Mouse (Mus musculus) neural tube, embryonic 14.5 days (tissue): ENCODE results near the gene Ylpm1. TPM values are rescaled to one million over a fixed set of nuclear protein-coding genes. Genes with fewer than 3 reads are reported as not detected.

Source experiments
- ATAC-seq: fragments of 200-750 bp; cut with Nextera tagmentation; 2 replicates; pipeline ENCODE4 v1.8.0; 2017; ENCODE audit warnings: low read depth, mild to moderate bottlenecking, moderate TSS enrichment, moderate library complexity
- H3K27ac ChIP-seq: fragments of 300-500 bp; sonication (generic); 2 replicates; pipeline ENCODE4 v1.5.1; 2014; ENCODE audit warnings: low read depth, mild to moderate bottlenecking, control low read depth, low read length, moderate library complexity, mixed read lengths
- H3K27me3 ChIP-seq: fragments of 300-500 bp; sonication (generic); 2 replicates; pipeline ENCODE4 v1.6.1; 2014; ENCODE audit warnings: low read length; ENCODE audit not compliant: control insufficient read depth, insufficient read depth
- H3K36me3 ChIP-seq: fragments of 300-500 bp; sonication (generic); 2 replicates; pipeline ENCODE4 v1.6.1; 2014; ENCODE audit warnings: low read length, mixed read lengths; ENCODE audit not compliant: control insufficient read depth, insufficient read depth
- H3K4me1 ChIP-seq: fragments of 300-500 bp; sonication (generic); 2 replicates; pipeline ENCODE4 v1.6.1; 2014; ENCODE audit warnings: low read length; ENCODE audit not compliant: control insufficient read depth, insufficient read depth
- H3K4me2 ChIP-seq: fragments of 300-500 bp; sonication (generic); 2 replicates; pipeline ENCODE4 v1.6.1; 2014; ENCODE audit warnings: mild to moderate bottlenecking, low read depth, low read length, control low read depth
- H3K4me3 ChIP-seq: fragments of 300-500 bp; sonication (generic); 2 replicates; pipeline ENCODE4 v1.5.1; 2014; ENCODE audit warnings: low read depth, low read length, control low read depth, mixed read lengths
- H3K9ac ChIP-seq: fragments of 300-500 bp; sonication (generic); replicated peaks from 2 replicates; pipeline ENCODE4 v1.6.1; 2014; ENCODE audit warnings: low read depth, mild to moderate bottlenecking, control low read depth, low read length, mixed read lengths
- H3K9me3 ChIP-seq: fragments of 300-500 bp; sonication (generic); 2 replicates; pipeline ENCODE4 v1.6.1; 2016; ENCODE audit warnings: low read length; ENCODE audit not compliant: control insufficient read depth
- WGBS: fragments of 180-500 bp; shearing (Covaris S2); extraction: QIAGEN DNeasy Blood & Tissue Kit; methylation state at CpG from one replicate; pipeline ENCODE4 v1.1.7; 2014; 5-methylcytosine and 5-hydroxymethylcytosine counted together
- polyA plus RNA-seq: library from polyadenylated mRNA; unstranded; fragments of >200 nt; fragmentation: Nextera tagmentation; extraction: Ambion mirVana; gene quantifications from 2 replicates; pipeline ENCODE4 v1.2.1, GENCODE M21; 2014

Gene Ylpm1
- polyA plus RNA-seq, 1 experiment from 2014 or later, result 54.7 TPM

- Histone ChIP-seq H3K4me3 (no peak overlapping the region), H3K36me3 (no peaks in the 10 kb centered on the region), H3K9ac (no peak overlapping the region), H3K4me1 (peaks cover 3% of the 10 kb centered on the region; the same call in 1 of the 2 replicates), H3K27ac (no peak overlapping the region), H3K27me3 (no peaks in the 10 kb centered on the region), H3K4me2 (no peak overlapping the region), H3K9me3 (no peaks in the 10 kb centered on the region)
- ATAC-seq, result no peak
- 74% methylated on average over 7 of the region's 7 CpGs for WGBS
These were observed 99.7 kb downstream of the Ylpm1 start for GRCm38 (mm10) chr12:85095859-85096258.

- H3K4me1 ChIP-seq, result no peaks in the 10 kb centered on the region; the same call in 1 of the 2 replicates
- ATAC-seq, result no peak
- no peak overlapping the region for H3K4me3 ChIP-seq
- no peaks in the 10 kb centered on the region for H3K36me3 ChIP-seq
- no peak overlapping the region for H3K9ac ChIP-seq
- no peaks in the 10 kb centered on the region for H3K9me3 ChIP-seq
- H3K4me2 ChIP-seq, result no peak overlapping the region
- H3K27me3 ChIP-seq, result no peaks in the 10 kb centered on the region
- 46% methylated on average over 14 of the region's 14 CpGs for WGBS
- peak overlapping the region; percentile 22; the same call in 1 of the 2 replicates for H3K27ac ChIP-seq
These were observed 104.9 kb downstream of the Ylpm1 start for GRCm38 (mm10) chr12:85101001-85101400.

- no peaks in the 10 kb centered on the region for H3K9me3 ChIP-seq
- no peak overlapping the region for H3K4me2 ChIP-seq
- H3K27ac ChIP-seq, result no peak overlapping the region
- H3K36me3 ChIP-seq, result no peaks in the 10 kb centered on the region
- H3K4me1 ChIP-seq, result no peaks in the 10 kb centered on the region; the same call in 1 of the 2 replicates
- 72% methylated on average over 5 of the region's 5 CpGs for WGBS
- no peak overlapping the region for H3K4me3 ChIP-seq
- no peak for ATAC-seq
- H3K9ac ChIP-seq, result no peak overlapping the region
- no peaks in the 10 kb centered on the region for H3K27me3 ChIP-seq
These were observed 105.5 kb downstream of the Ylpm1 start for GRCm38 (mm10) chr12:85101521-85102106.

GRCm38 (mm10) chr12:85103096-85103495, 107.0 kb downstream of the Ylpm1 start:
- H3K36me3 ChIP-seq, result no peaks in the 10 kb centered on the region
- 81% methylated on average over 8 of the region's 8 CpGs for WGBS
- H3K9ac ChIP-seq, result no peak overlapping the region
- H3K27ac ChIP-seq, result no peak overlapping the region
- no peak for ATAC-seq
- no peak overlapping the region for H3K4me3 ChIP-seq
- no peak overlapping the region for H3K4me2 ChIP-seq
- no peaks in the 10 kb centered on the region for H3K27me3 ChIP-seq
- H3K4me1 ChIP-seq, result no peaks in the 10 kb centered on the region; the same call in 1 of the 2 replicates
- H3K9me3 ChIP-seq, result no peaks in the 10 kb centered on the region

DNA sequence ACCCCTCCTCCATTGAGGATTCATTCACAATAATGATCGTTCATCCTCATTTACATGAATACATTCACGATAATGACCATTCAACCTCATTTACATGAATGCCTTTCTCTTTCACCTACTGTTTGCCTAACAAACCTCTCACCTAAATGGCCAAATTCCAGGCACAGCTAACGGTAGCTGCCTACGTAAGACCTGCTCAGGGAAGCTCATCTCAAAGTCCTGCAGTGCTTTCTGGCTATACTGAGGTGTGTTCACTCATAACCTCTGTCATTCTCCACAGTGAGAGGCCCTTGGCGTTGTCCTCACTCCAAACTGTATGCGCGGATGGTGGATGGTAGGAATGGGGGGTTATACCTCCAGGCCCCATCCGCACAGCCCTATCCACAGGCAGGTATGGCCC, 108.7 kb downstream of the Ylpm1 start:
- Histone ChIP-seq H3K36me3 (no peaks in the 10 kb centered on the region), H3K4me2 (no peak overlapping the region), H3K9ac (no peak overlapping the region), H3K27me3 (no peaks in the 10 kb centered on the region), H3K27ac (no peak overlapping the region), H3K4me1 (peaks cover 2% of the 10 kb centered on the region; the same call in 1 of the 2 replicates), H3K4me3 (no peak overlapping the region), H3K9me3 (no peaks in the 10 kb centered on the region)
- 79% methylated on average over 8 of the region's 8 CpGs for WGBS
- no peak for ATAC-seq

DNA sequence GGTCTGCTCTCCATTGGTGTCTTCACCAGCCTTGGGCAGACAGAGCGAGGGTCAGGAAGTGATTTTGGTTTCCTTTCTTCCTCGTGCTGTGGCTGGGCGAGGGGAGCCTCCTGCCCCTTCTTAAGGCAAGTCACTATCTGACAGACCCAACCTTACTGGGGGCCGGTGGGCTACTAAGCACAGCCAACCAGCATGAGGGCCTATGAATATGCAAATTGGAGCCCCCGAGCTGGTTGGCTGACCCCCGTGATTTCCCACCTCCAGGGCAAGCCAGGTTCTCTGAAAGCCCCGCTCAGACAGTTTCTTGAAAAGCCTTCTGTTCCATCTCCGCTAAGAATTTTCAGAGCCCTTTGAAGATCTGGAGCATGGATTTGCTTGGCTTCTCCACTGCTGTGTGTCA, 110.2 kb downstream of the Ylpm1 start:
- no peak overlapping the region for H3K9ac ChIP-seq

DNA sequence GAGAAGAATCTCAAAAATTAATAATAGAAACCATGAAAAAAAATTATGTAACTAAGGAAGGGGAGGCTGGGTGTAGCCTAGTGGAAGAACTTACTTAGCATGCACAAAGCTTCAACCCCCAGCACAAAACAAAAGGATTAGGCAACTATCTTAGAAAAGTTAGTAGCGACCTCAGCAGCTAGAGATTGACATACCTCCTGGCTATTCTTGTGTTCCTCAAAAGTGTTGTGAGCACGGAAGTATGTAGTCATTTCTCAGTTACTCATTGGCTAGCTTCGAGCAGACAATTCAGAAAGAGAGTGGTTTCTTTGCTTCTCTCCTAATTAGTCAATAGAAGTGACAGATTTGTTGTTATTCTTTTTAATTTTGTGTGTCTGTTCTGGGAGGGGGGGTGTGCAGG, 112.5 kb downstream of the Ylpm1 start:
- no peak overlapping the region for H3K9ac ChIP-seq
- H3K4me1 ChIP-seq, result peaks cover 20% of the 10 kb centered on the region
- H3K9me3 ChIP-seq, result no peaks in the 10 kb centered on the region
- no peaks in the 10 kb centered on the region for H3K27me3 ChIP-seq
- H3K36me3 ChIP-seq, result no peaks in the 10 kb centered on the region
- no peak overlapping the region for H3K27ac ChIP-seq
- WGBS, result 77% methylated on average over 3 of the region's 3 CpGs
- H3K4me3 ChIP-seq, result no peak overlapping the region
- H3K4me2 ChIP-seq, result no peak overlapping the region
- no peak for ATAC-seq

More for the DNA sequence above, 110.2 kb downstream of the Ylpm1 start:
- H3K4me1 ChIP-seq, result peaks cover 6% of the 10 kb centered on the region
- no peak overlapping the region for H3K4me3 ChIP-seq
- no peaks in the 10 kb centered on the region for H3K36me3 ChIP-seq
- WGBS, result 4% methylated on average over 8 of the region's 8 CpGs
- H3K27ac ChIP-seq, result no peak overlapping the region
- no peak for ATAC-seq
- H3K4me2 ChIP-seq, result no peak overlapping the region
- H3K9me3 ChIP-seq, result no peaks in the 10 kb centered on the region
- H3K27me3 ChIP-seq, result no peaks in the 10 kb centered on the region

GRCm38 (mm10) chr12:85109426-85109825, 113.3 kb downstream of the Ylpm1 start:
- Histone ChIP-seq H3K27me3 (no peaks in the 10 kb centered on the region), H3K4me3 (no peak overlapping the region), H3K9me3 (no peaks in the 10 kb centered on the region), H3K27ac (no peak overlapping the region), H3K4me2 (no peak overlapping the region), H3K36me3 (no peaks in the 10 kb centered on the region), H3K9ac (no peak overlapping the region), H3K4me1 (peaks cover 20% of the 10 kb centered on the region)
- 55% methylated on average over 4 of the region's 4 CpGs for WGBS
- ATAC-seq, result no peak

DNA sequence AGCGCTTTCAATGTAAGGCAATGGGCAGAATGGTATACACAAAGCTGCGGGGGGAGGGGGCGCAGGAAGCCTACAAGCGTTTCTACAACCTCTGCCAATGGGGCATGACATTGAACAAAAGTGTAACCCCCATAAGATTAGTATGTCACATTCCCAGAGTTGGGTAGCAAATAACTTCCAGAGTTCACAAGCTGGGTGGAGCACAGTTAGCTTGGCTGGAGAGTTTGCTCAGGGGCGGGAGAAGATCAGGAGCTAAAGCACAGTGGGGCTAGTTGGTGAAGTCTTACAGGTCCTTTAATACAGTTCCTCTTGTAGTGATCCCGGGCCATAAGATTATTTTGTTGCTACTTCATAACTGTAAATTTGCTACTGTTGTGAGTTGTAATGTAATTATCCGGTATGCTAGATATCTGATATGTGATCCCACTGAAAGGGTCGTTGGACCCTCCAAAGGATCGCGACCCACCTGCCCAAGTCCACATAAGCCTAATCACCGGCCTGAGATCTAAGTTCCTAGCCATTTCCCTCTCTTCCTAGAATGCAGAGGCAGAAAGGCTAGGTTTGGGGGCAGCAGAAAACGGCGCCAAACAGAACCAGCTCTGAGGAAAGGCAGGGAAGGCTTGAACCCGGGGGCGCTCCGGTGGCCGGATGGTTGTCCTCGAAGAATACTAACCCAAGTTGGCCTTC, 114.0 kb downstream of the Ylpm1 start:
- ATAC-seq, result peak; percentile 54; the same call in 1 of the 2 replicates
- Histone ChIP-seq H3K27ac (peak overlapping the region; percentile 82), H3K9ac (peak overlapping the region; percentile 94), H3K27me3 (no peaks in the 10 kb centered on the region), H3K36me3 (0 out of 2 replicates have a peak, but pooled peaks cover 2% of the 10 kb centered on the region), H3K4me2 (peak overlapping the region; percentile 88), H3K4me3 (peak overlapping the region; percentile 99), H3K9me3 (no peaks in the 10 kb centered on the region), H3K4me1 (peaks cover 20% of the 10 kb centered on the region)
- 21% methylated on average over 18 of the region's 18 CpGs for WGBS
